Mouse (Mus musculus) forebrain, embryonic 16.5 days (tissue): ENCODE measurements around the gene Slc17a8. TPM values are rescaled to one million over a fixed set of nuclear protein-coding genes. Genes with fewer than 3 reads are reported as not detected.
A peak's percentile ranks its signal among the peaks of the same experiment; 100 is the strongest.

ENCODE experiments used
- ATAC-seq: fragments of 200-750 bp; cut with Nextera tagmentation; 2 replicates; pipeline ENCODE4 v1.8.0; 2017; ENCODE audit warnings: mild to moderate bottlenecking, moderate library complexity
- H3K27ac ChIP-seq: fragments of 300-500 bp; sonication (generic); 2 replicates; pipeline ENCODE4 v1.5.1; 2014; ENCODE audit warnings: low read length, control low read depth
- H3K27me3 ChIP-seq: fragments of 300-500 bp; sonication (generic); replicated peaks from 2 replicates; pipeline ENCODE4 v1.6.1; 2014; ENCODE audit warnings: low read length; ENCODE audit not compliant: control insufficient read depth, insufficient read depth
- H3K36me3 ChIP-seq: fragments of 300-500 bp; sonication (generic); 2 replicates; pipeline ENCODE4 v1.6.1; 2014; ENCODE audit not compliant: control insufficient read depth, insufficient read depth
- H3K4me1 ChIP-seq: fragments of 300-500 bp; sonication (generic); replicated peaks from 2 replicates; pipeline ENCODE4 v1.6.1; 2014; ENCODE audit warnings: low read length; ENCODE audit not compliant: control insufficient read depth, insufficient read depth
- H3K4me2 ChIP-seq: fragments of 300-500 bp; sonication (generic); 2 replicates; pipeline ENCODE4 v1.6.1; 2014; ENCODE audit warnings: mild to moderate bottlenecking, low read length, control low read depth
- H3K4me3 ChIP-seq: fragments of 300-500 bp; sonication (generic); replicated peaks from 2 replicates; pipeline ENCODE4 v1.5.1; 2014; ENCODE audit warnings: mild to moderate bottlenecking, low read length, control low read depth
- H3K9ac ChIP-seq: fragments of 300-500 bp; sonication (generic); replicated peaks from 2 replicates; pipeline ENCODE4 v1.6.1; 2014; ENCODE audit warnings: low read depth, low read length, control low read depth
- H3K9me3 ChIP-seq: fragments of 300-500 bp; sonication (generic); 2 replicates; pipeline ENCODE4 v1.6.1; 2016; ENCODE audit warnings: low read length; ENCODE audit not compliant: control insufficient read depth
- WGBS: fragments of 180-500 bp; shearing (Covaris S2); extraction: QIAGEN DNeasy Blood & Tissue Kit; methylation state at CpG from one replicate; pipeline ENCODE4 v1.1.7; 2014; 5-methylcytosine and 5-hydroxymethylcytosine counted together
- polyA plus RNA-seq: library from polyadenylated mRNA; unstranded; fragments of >200 nt; fragmentation: Nextera tagmentation; extraction: Ambion mirVana; gene quantifications from 2 replicates; pipeline ENCODE4 v1.2.1, GENCODE M21; 2015

Gene Slc17a8
- polyA plus RNA-seq, 1 experiment from 2014 or later, result 0.53 TPM

GRCm38 (mm10) chr10:89548028-89548427 is 73.0 kb downstream of the Slc17a8 start:
- no peak for ATAC-seq
- WGBS, result 57% methylated on average over 6 of the region's 6 CpGs
- Histone ChIP-seq H3K27me3 (no peaks in the 10 kb centered on the region), H3K4me3 (no peak overlapping the region), H3K9ac (no peak overlapping the region), H3K4me2 (no peak overlapping the region), H3K4me1 (peaks cover 6% of the 10 kb centered on the region; the same call in 1 of the 2 replicates), H3K27ac (no peak overlapping the region), H3K9me3 (no peaks in the 10 kb centered on the region), H3K36me3 (no peaks in the 10 kb centered on the region)

GRCm38 (mm10) chr10:89546989-89547388 is 74.1 kb downstream of the Slc17a8 start:
- no peak overlapping the region for H3K27ac ChIP-seq
- H3K9ac ChIP-seq, result no peak overlapping the region
- H3K27me3 ChIP-seq, result no peaks in the 10 kb centered on the region
- no peak for ATAC-seq
- no peak overlapping the region for H3K4me3 ChIP-seq
- H3K9me3 ChIP-seq, result no peaks in the 10 kb centered on the region
- H3K36me3 ChIP-seq, result no peaks in the 10 kb centered on the region
- H3K4me1 ChIP-seq, result peaks cover 6% of the 10 kb centered on the region; the same call in 1 of the 2 replicates
- WGBS, result 82% methylated on average over 2 of the region's 2 CpGs
- H3K4me2 ChIP-seq, result no peak overlapping the region

GRCm38 (mm10) chr10:89543867-89544266 is 77.2 kb downstream of the Slc17a8 start:
- H3K9me3 ChIP-seq, result no peaks in the 10 kb centered on the region
- no peak overlapping the region for H3K4me2 ChIP-seq
- no peak overlapping the region for H3K27ac ChIP-seq
- no peak for ATAC-seq
- no peaks in the 10 kb centered on the region for H3K27me3 ChIP-seq
- no peaks in the 10 kb centered on the region for H3K36me3 ChIP-seq
- no peak overlapping the region for H3K4me3 ChIP-seq
- no peak overlapping the region for H3K9ac ChIP-seq
- H3K4me1 ChIP-seq, result no peaks in the 10 kb centered on the region
- WGBS, result 66% methylated on average over 6 of the region's 6 CpGs

GRCm38 (mm10) chr10:89542321-89542720 is 78.7 kb downstream of the Slc17a8 start:
- Histone ChIP-seq H3K36me3 (no peaks in the 10 kb centered on the region), H3K4me2 (no peak overlapping the region), H3K27me3 (no peaks in the 10 kb centered on the region), H3K27ac (no peak overlapping the region), H3K9ac (no peak overlapping the region), H3K4me1 (no peaks in the 10 kb centered on the region), H3K9me3 (no peaks in the 10 kb centered on the region), H3K4me3 (no peak overlapping the region)
- no peak for ATAC-seq
- WGBS, result 90% methylated on average over 3 of the region's 3 CpGs

GRCm38 (mm10) chr10:89532929-89533727 is 87.9 kb downstream of the Slc17a8 start, which contains the start of gene Nr1h4:
Nr1h4 (minus strand) TSS chr10:89533585.
- H3K4me2 ChIP-seq, result no peak within 1 kb of the TSS
- H3K4me3 ChIP-seq, result no peak within 1 kb of the TSS
- H3K9me3 ChIP-seq, result no peaks in the 10 kb centered on the region
- WGBS, result 58% methylated on average over 17 of the region's 17 CpGs
- H3K4me1 ChIP-seq, result no peaks in the 10 kb centered on the region; the same call in 1 of the 2 replicates
- no peak within 1 kb of the TSS for H3K27ac ChIP-seq
- no peak for ATAC-seq
- no peak within 1 kb of the TSS for H3K9ac ChIP-seq
- no peaks in the 10 kb centered on the region for H3K36me3 ChIP-seq
- no peaks in the 10 kb centered on the region for H3K27me3 ChIP-seq

GRCm38 (mm10) chr10:89532451-89532850 is 88.6 kb downstream of the Slc17a8 start:
- ATAC-seq, result no peak
- Histone ChIP-seq H3K36me3 (no peaks in the 10 kb centered on the region), H3K9me3 (no peaks in the 10 kb centered on the region), H3K4me2 (no peak overlapping the region), H3K4me3 (no peak overlapping the region), H3K27me3 (no peaks in the 10 kb centered on the region), H3K9ac (no peak overlapping the region), H3K4me1 (no peaks in the 10 kb centered on the region; the same call in 1 of the 2 replicates), H3K27ac (no peak overlapping the region)
- 58% methylated on average over 5 of the region's 5 CpGs for WGBS

GRCm38 (mm10) chr10:89531976-89532375 is 89.1 kb downstream of the Slc17a8 start:
- WGBS, result 76% methylated on average over 2 of the region's 2 CpGs
- Histone ChIP-seq H3K27me3 (no peaks in the 10 kb centered on the region), H3K4me2 (no peak overlapping the region), H3K9me3 (no peaks in the 10 kb centered on the region), H3K27ac (no peak overlapping the region), H3K9ac (no peak overlapping the region), H3K4me3 (no peak overlapping the region), H3K36me3 (no peaks in the 10 kb centered on the region), H3K4me1 (no peaks in the 10 kb centered on the region; the same call in 1 of the 2 replicates)
- no peak for ATAC-seq

- H3K27me3 ChIP-seq, result no peaks in the 10 kb centered on the region
- no peak overlapping the region for H3K4me3 ChIP-seq
- no peak overlapping the region for H3K9ac ChIP-seq
- WGBS, result 13% methylated on average over 5 of the region's 5 CpGs
- ATAC-seq, result peak; percentile 79
- no peaks in the 10 kb centered on the region; the same call in 1 of the 2 replicates for H3K4me1 ChIP-seq
- no peak overlapping the region for H3K4me2 ChIP-seq
- no peak overlapping the region for H3K27ac ChIP-seq
- H3K36me3 ChIP-seq, result no peaks in the 10 kb centered on the region
- H3K9me3 ChIP-seq, result no peaks in the 10 kb centered on the region
Observed at GRCm38 (mm10) chr10:89531194-89531634, 89.8 kb downstream of the Slc17a8 start.

- H3K4me1 ChIP-seq, result no peaks in the 10 kb centered on the region
- no peaks in the 10 kb centered on the region for H3K9me3 ChIP-seq
- no peaks in the 10 kb centered on the region for H3K27me3 ChIP-seq
- no peak overlapping the region for H3K9ac ChIP-seq
- WGBS, result 85% methylated on average over 5 of the region's 5 CpGs
- H3K27ac ChIP-seq, result no peak overlapping the region
- H3K4me2 ChIP-seq, result no peak overlapping the region
- no peak overlapping the region for H3K4me3 ChIP-seq
- no peak for ATAC-seq
- H3K36me3 ChIP-seq, result no peaks in the 10 kb centered on the region
Observed at GRCm38 (mm10) chr10:89527054-89527453, 94.0 kb downstream of the Slc17a8 start.
